Mouse (Mus musculus) layer of hippocampus, adult 8-10 months (tissue): ENCODE results near the gene Ftl1. TPM values are rescaled to one million over a fixed set of nuclear protein-coding genes. Genes with fewer than 3 reads are reported as not detected.

Source experiments
- DNase-seq, 2 experiments: peaks; one replicate each; pipeline ENCODE4 v3.0.0; 2022; ENCODE audit warnings: low spot score in 2 of 2
- microRNA-seq, 2 experiments: library from miRNA; unstranded; fragments of <30 nt; microRNA quantifications; one replicate each; pipeline ENCODE4 v1.2.0; 2022
- total RNA-seq, 4 experiments: library from RNA; stranded (reverse); gene quantifications; 2 replicates each; pipeline ENCODE4 v1.2.4; 2022

The Ftl1 gene
- total RNA-seq, 4 experiments from 2014 or later, result 176 to 331 (median 227) TPM

DNA sequence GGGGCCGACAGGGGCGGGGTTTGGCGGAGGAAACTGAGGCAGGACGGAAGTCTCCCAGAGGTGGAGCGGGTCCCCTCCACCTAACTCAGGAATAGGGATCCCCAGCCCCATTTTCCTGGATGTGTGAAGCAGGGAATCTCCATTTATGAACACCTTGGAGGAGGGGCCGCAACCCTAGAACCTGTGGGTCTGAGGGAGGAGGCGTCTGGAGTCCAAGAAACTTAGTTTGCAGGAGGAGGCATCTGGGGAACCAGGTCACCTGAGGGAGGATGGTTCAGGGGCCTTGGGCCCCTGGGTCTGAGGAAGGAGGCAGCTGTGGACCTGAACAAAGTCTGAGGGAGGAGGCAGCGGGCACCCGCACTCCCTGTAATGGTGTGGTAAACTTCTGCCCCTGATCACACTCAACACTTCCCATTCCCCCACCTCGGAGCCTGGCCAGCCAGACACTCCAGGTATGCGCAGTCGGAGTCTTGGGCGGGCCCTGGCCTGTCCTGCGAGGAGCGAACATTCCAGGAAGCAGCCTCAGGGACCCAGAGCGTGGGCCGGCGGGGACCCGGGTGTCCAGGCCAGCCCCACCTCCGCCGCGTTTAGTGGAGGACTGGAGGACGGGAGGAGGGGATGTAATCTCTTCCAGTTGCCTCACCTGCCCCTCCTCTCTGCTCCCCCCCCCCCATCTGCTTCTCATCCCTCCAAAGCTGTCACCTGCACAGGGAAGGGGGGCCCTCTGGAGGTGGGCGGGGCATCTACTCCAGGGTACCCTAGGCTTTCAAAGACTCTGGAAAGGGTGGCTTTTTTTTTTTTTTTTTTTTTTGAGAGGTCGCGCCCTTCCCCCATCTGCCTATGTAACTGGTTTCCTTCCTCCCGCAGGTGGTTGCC, 45.6 kb downstream of the Ftl1 start:
- no peak for DNase-seq

DNA sequence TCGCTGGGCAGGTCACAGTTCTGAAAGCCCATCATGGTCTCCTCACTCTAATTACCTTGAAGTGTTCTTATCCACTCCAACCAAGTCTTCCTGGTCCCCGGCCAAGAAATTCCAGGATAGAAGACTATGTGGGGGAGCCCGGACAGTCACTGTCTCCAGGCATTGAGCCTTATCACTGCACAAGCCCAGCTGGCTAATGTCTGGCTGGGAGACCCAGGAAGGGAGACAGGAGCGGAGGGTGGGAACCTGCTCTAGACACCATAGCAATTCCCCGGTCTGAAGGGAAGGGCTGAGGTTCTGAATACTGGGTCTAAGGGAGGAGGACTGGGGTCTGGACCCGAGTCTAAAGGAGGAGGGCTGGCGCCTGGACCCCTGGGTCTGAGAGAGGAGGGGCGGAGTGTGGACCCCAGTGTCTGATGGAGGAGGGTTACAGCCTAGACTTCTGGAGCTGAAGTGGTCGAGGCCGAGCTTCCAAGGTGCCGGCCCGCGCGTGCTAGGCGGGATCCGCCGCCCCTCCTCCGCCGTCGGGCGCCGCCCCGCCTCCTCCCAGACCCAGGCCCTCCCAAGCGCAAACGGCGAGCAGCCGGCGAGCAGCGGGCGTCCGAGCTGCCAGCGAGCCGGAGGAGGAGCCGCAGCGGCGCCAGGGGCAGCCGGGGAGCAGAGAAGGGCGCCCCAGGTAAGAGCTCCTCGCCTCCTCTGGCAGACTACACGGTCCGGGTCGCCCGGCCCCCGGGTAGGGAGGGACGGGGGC, 46.4 kb downstream of the Ftl1 start, which contains the start of gene Ntf5:
Gene Ntf5, plus strand, starts transcription at position 583 of the 751 bp plus-strand sequence.
- DNase-seq, result no peak

DNA sequence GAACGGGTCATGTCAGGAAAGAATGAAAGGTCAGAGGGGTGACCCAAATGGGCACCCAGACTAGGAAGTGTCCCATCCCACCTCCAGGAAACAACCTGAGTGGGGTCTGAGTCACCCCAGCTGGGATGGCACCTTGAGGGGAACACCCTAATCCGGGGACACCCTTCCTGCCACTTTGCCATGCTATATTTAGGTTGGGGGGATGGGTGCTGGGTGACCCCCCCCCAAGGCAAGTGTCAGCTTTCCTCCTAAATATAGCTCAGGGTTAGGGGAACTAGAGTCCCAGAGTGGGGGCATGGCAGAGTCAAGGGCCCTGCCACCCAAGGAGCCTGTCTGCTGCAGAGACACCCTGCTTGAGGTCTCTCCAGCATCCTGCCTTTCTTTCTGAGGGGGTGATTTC, 47.3 kb downstream of the Ftl1 start:
- DNase-seq, result no peak

DNA sequence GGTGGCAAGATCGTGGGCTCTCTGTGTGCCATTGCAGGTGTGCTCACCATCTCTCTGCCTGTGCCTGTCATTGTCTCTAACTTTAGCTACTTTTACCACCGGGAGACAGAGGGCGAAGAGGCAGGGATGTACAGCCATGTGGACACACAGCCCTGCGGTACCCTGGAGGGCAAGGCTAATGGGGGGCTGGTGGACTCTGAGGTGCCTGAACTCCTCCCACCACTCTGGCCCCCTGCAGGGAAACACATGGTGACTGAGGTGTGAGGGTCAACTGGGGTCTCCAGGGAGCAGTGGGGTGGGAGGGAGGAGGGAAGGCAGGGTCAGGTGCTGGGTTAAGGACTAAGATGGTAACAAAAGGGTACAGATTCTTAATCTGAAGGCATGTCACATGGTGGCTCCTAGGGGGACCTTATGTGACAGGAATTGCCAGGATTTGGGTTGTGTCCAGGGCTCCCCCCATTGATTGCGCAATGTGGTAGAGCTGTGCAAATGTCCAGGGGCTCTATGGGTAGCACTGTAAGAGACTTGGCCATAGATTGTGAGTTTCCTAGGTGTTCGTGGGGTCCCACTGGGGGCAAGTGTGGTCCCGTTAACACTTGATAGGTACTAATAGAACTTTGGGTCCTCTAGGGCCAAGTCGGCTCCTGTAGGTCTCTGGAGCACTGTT, 50.1 kb downstream of the Ftl1 start:
- DNase-seq, result no peak

DNA sequence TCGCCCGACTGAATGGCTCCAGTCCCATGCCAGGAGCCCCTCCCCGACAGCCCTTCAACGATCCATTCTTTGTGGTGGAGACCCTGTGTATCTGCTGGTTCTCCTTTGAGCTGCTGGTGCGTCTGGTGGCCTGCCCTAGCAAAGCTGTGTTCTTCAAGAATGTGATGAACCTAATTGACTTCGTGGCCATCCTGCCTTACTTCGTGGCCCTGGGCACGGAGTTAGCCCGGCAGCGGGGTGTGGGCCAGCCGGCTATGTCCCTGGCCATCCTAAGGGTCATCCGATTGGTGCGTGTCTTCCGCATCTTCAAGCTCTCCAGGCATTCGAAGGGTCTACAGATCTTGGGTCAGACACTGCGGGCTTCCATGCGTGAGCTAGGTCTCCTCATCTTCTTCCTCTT, 50.7 kb downstream of the Ftl1 start:
- no peak for DNase-seq

DNA sequence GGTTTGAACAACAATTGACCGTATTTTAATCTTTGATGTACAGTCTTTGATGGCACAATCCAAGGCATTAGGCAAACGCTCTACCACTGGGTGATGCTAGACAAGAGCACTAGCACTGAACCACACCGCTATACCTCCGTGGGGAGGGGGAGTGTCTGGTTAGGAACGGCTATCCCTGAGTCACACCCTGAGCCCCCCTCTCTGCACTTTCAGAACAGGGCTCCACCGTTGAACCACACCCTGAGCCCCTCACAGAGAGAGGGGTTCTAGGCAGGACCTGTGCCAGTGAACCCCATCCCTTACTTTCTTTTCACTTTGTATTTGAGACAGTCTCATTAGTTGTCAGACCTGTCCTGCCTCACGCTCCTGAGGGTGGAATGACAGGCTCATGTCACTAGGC, 51.3 kb downstream of the Ftl1 start:
- DNase-seq, result no peak

Small RNAs within 50 kb of the gene (microRNA-seq; reads per million reads assigned to microRNA genes)
- 0 reads per million in 2 experiments for gene Gm22133

Other genes with a start within 250 kb of the Ftl1 start
- gene Dkkl1, start 247.7 kb downstream of the Ftl1 start, total RNA-seq, result 1 to 10 TPM; 2.1 to 3.3 (median 2.6) TPM
- 1 to 10 TPM; 2.2 to 5.4 (median 3.7) TPM for gene Tead2, start 244.1 kb downstream of the Ftl1 start, total RNA-seq
- 10 to 100 TPM in 2 of 4 experiments, 1 to 10 TPM in 2; 6.3 to 34.1 (median 18.1) TPM for gene Cd37, start 220.8 kb downstream of the Ftl1 start, total RNA-seq
- gene Slc6a16, start 218.8 kb downstream of the Ftl1 start, total RNA-seq, result 1 to 10 TPM; 1.9 to 3.4 (median 2.6) TPM
- gene Slc6a21, start 182.4 kb downstream of the Ftl1 start, total RNA-seq, result not detected
- 10 to 100 TPM; 16.0 to 25.6 (median 19.4) TPM for gene Trpm4, start 126.1 kb downstream of the Ftl1 start, total RNA-seq
- gene Hrc, start 124.6 kb downstream of the Ftl1 start, total RNA-seq, result under 1 TPM in 2 of 4 experiments, not detected in 2; 0.21 to 0.39 TPM
- 100 to 1,000 TPM; 123 to 143 (median 133) TPM for gene Ppfia3, start 92.9 kb downstream of the Ftl1 start, total RNA-seq
- 100 to 1,000 TPM; 131 to 156 (median 140) TPM for gene Lin7b, start 89.3 kb downstream of the Ftl1 start, total RNA-seq
- gene Snrnp70, start 64.1 kb downstream of the Ftl1 start, total RNA-seq, result 100 to 1,000 TPM; 387 to 503 (median 439) TPM
- gene Kcna7, start 54.2 kb downstream of the Ftl1 start, total RNA-seq, result under 1 TPM in 1 of 4 experiments, not detected in 3; 0.14 TPM
- gene Ntf5, start 46.2 kb downstream of the Ftl1 start, total RNA-seq, result under 1 TPM in 3 of 4 experiments, not detected in 1; 0.31 to 0.39 (median 0.31) TPM
- gene Lhb, start 39.1 kb downstream of the Ftl1 start, total RNA-seq, result under 1 TPM in 1 of 4 experiments, not detected in 3; 0.52 TPM
- 10 to 100 TPM; 16.0 to 23.3 (median 20.2) TPM for gene Gys1, start 25.0 kb downstream of the Ftl1 start, total RNA-seq
- gene Ruvbl2, start 21.8 kb downstream of the Ftl1 start, total RNA-seq, result 10 to 100 TPM; 31.7 to 38.7 (median 35.4) TPM
- gene Bax, start 7.0 kb upstream of the Ftl1 start, total RNA-seq, result 10 to 100 TPM; 70.0 to 78.6 (median 73.2) TPM
- not detected for gene Tulp2, start 22.0 kb upstream of the Ftl1 start, total RNA-seq
- 1 to 10 TPM in 1 of 4 experiments, not detected in 3; 2.0 TPM for gene Gm45808, start 26.9 kb upstream of the Ftl1 start, total RNA-seq
- gene Dhdh, start 28.9 kb upstream of the Ftl1 start, total RNA-seq, result 1 to 10 TPM; 5.6 to 6.3 (median 6.2) TPM
- 100 to 1,000 TPM; 101 to 135 (median 117) TPM for gene Nucb1, start 50.5 kb upstream of the Ftl1 start, total RNA-seq
- gene Ppp1r15a, start 66.4 kb upstream of the Ftl1 start, total RNA-seq, result 10 to 100 TPM; 15.2 to 24.6 (median 19.0) TPM
- gene Plekha4, start 66.4 kb upstream of the Ftl1 start, total RNA-seq, result 1 to 10 TPM in 3 of 4 experiments, under 1 TPM in 1; 0.80 to 1.9 (median 1.5) TPM
- gene Hsd17b14, start 95.0 kb upstream of the Ftl1 start, total RNA-seq, result not detected
- 10 to 100 TPM; 23.2 to 33.0 (median 29.9) TPM for gene Bcat2, start 110.3 kb upstream of the Ftl1 start, total RNA-seq
- gene Fgf21, start 155.6 kb upstream of the Ftl1 start, total RNA-seq, result not detected
- under 1 TPM in 3 of 4 experiments, not detected in 1; 0.20 to 0.28 (median 0.21) TPM for gene Fut1, start 157.4 kb upstream of the Ftl1 start, total RNA-seq
- under 1 TPM in 3 of 4 experiments, not detected in 1; 0.14 to 0.27 (median 0.22) TPM for gene Izumo1, start 161.9 kb upstream of the Ftl1 start, total RNA-seq
- gene Rasip1, start 167.6 kb upstream of the Ftl1 start, total RNA-seq, result 1 to 10 TPM; 5.8 to 7.5 (median 6.6) TPM
- gene Mamstr, start 180.1 kb upstream of the Ftl1 start, total RNA-seq, result 1 to 10 TPM; 1.5 to 4.4 (median 2.4) TPM
- under 1 TPM in 3 of 4 experiments, not detected in 1; 0.20 to 0.27 (median 0.23) TPM for gene Fut2, start 206.5 kb upstream of the Ftl1 start, total RNA-seq
- gene Ntn5, start 224.1 kb upstream of the Ftl1 start, total RNA-seq, result 10 to 100 TPM in 3 of 4 experiments, 1 to 10 TPM in 1; 9.1 to 13.5 (median 11.6) TPM
- 1 to 10 TPM; 1.6 to 4.6 (median 3.3) TPM for gene Sec1, start 234.5 kb upstream of the Ftl1 start, total RNA-seq
- gene Car11, start 240.0 kb upstream of the Ftl1 start, total RNA-seq, result 100 to 1,000 TPM; 158 to 230 (median 187) TPM
- gene Dbp, start 245.2 kb upstream of the Ftl1 start, total RNA-seq, result 100 to 1,000 TPM in 2 of 4 experiments, 10 to 100 TPM in 2; 76.7 to 136 (median 109) TPM